Mouse (Mus musculus): ENCODE measurements at regions not wholly inside any gene's neighbourhood (a gene's known extent, or its start where the extent isn't known, plus 50 kb on each side); places are given as distances from the start of the nearest gene placed in this dataset.

- Histone ChIP-seq H3K4me1 (peaks cover 7% of the 10 kb centered on the region), H3K4me3 (no peak overlapping the region), H3K9me3 (replicated peaks) (no peaks in the 10 kb centered on the region), H3K27me3 (ENCODE audit: low read depth, poor library complexity, severe bottlenecking) (no peaks in the 10 kb centered on the region), H3K36me3 (no peaks in the 10 kb centered on the region), H3K27ac (replicated peaks) (no peak overlapping the region)
- peak; percentile 13 for DNase-seq (ENCODE audit: low spot score)
- WGBS = 6% methylated on average over 3 of the region's 3 CpGs
These were observed 72.0 kb upstream of the Col5a2 start for GRCm38 (mm10) chr1:45575131-45575530.

- Histone ChIP-seq H3K4me3 (no peak overlapping the region), H3K36me3 (no peaks in the 10 kb centered on the region), H3K27ac (replicated peaks) (no peak overlapping the region), H3K9me3 (replicated peaks) (no peaks in the 10 kb centered on the region), H3K27me3 (ENCODE audit: low read depth, poor library complexity, severe bottlenecking) (no peaks in the 10 kb centered on the region), H3K4me1 (no peaks in the 10 kb centered on the region; the same call in 1 of the 2 replicates)
- DNase-seq (ENCODE audit: low spot score) = no peak
- WGBS = 92% methylated on average over 1 of the region's 1 CpGs
These were observed 77.4 kb upstream of the Col5a2 start for GRCm38 (mm10) chr1:45580466-45580865.

- Histone ChIP-seq H3K4me3 (no peak overlapping the region), H3K4me1 (no peaks in the 10 kb centered on the region), H3K27me3 (ENCODE audit: low read depth, poor library complexity, severe bottlenecking) (no peaks in the 10 kb centered on the region), H3K36me3 (no peaks in the 10 kb centered on the region), H3K9me3 (replicated peaks) (no peaks in the 10 kb centered on the region), H3K27ac (replicated peaks) (no peak overlapping the region)
- no peak for DNase-seq (ENCODE audit: low spot score)
- 86% methylated on average over 9 of the region's 9 CpGs for WGBS
These were observed 84.4 kb upstream of the Col5a2 start for GRCm38 (mm10) chr1:45587351-45588025.

- Histone ChIP-seq H3K27me3 (ENCODE audit: low read depth, poor library complexity, severe bottlenecking) (no peaks in the 10 kb centered on the region), H3K4me1 (no peaks in the 10 kb centered on the region), H3K9me3 (replicated peaks) (no peaks in the 10 kb centered on the region), H3K27ac (replicated peaks) (no peak overlapping the region), H3K36me3 (no peaks in the 10 kb centered on the region), H3K4me3 (no peak overlapping the region)
- WGBS = 63% methylated on average over 2 of the region's 2 CpGs
- no peak for DNase-seq (ENCODE audit: low spot score)
These were observed 94.2 kb upstream of the Col5a2 start for GRCm38 (mm10) chr1:45597316-45597715.

GRCm38 (mm10) chr1:45599421-45599820 lies 96.3 kb upstream of the Col5a2 start:
- Histone ChIP-seq H3K9me3 (replicated peaks) (no peaks in the 10 kb centered on the region), H3K4me1 (no peaks in the 10 kb centered on the region), H3K36me3 (no peaks in the 10 kb centered on the region), H3K4me3 (no peak overlapping the region), H3K27ac (replicated peaks) (no peak overlapping the region), H3K27me3 (ENCODE audit: low read depth, poor library complexity, severe bottlenecking) (no peaks in the 10 kb centered on the region)
- no peak for DNase-seq (ENCODE audit: low spot score)
- WGBS = 78% methylated on average over 1 of the region's 1 CpGs

GRCm38 (mm10) chr1:45600011-45600410 lies 96.9 kb upstream of the Col5a2 start:
- Histone ChIP-seq H3K27me3 (ENCODE audit: low read depth, poor library complexity, severe bottlenecking) (no peaks in the 10 kb centered on the region), H3K9me3 (replicated peaks) (no peaks in the 10 kb centered on the region), H3K36me3 (no peaks in the 10 kb centered on the region), H3K4me3 (no peak overlapping the region), H3K27ac (replicated peaks) (no peak overlapping the region), H3K4me1 (no peaks in the 10 kb centered on the region)
- whole genome bisulfite sequencing = 92% methylated on average over 3 of the region's 3 CpGs
- no peak for DNase-seq (ENCODE audit: low spot score)

- H3K4me3 ChIP-seq = no peak overlapping the region
- no peak for DNase-seq (ENCODE audit: low spot score)
- no peaks in the 10 kb centered on the region for H3K27me3 ChIP-seq (ENCODE audit: low read depth, poor library complexity, severe bottlenecking)
- H3K9me3 ChIP-seq (replicated peaks) = no peaks in the 10 kb centered on the region
- WGBS = 81% methylated on average over 1 of the region's 1 CpGs
- H3K36me3 ChIP-seq = no peaks in the 10 kb centered on the region
- no peaks in the 10 kb centered on the region for H3K4me1 ChIP-seq
- no peak overlapping the region for H3K27ac ChIP-seq (replicated peaks)
These were observed 102.5 kb upstream of the Col5a2 start for GRCm38 (mm10) chr1:45605571-45605970.

- Histone ChIP-seq H3K27me3 (ENCODE audit: low read depth, poor library complexity, severe bottlenecking) (no peaks in the 10 kb centered on the region), H3K4me1 (no peaks in the 10 kb centered on the region), H3K4me3 (no peak overlapping the region), H3K36me3 (no peaks in the 10 kb centered on the region), H3K9me3 (replicated peaks) (0 out of 2 replicates have a peak, but pooled peaks cover 3% of the 10 kb centered on the region), H3K27ac (replicated peaks) (no peak overlapping the region)
- DNase-seq (ENCODE audit: low spot score) = no peak
These were observed 105.2 kb upstream of the Col5a2 start for GRCm38 (mm10) chr1:45608316-45608715.

GRCm38 (mm10) chr1:45619008-45619407 lies 115.9 kb upstream of the Col5a2 start:
- Histone ChIP-seq H3K27ac (replicated peaks) (no peak overlapping the region), H3K36me3 (no peaks in the 10 kb centered on the region), H3K4me3 (no peak overlapping the region), H3K27me3 (ENCODE audit: low read depth, poor library complexity, severe bottlenecking) (no peaks in the 10 kb centered on the region), H3K9me3 (replicated peaks) (no peaks in the 10 kb centered on the region), H3K4me1 (no peaks in the 10 kb centered on the region)
- no peak for DNase-seq (ENCODE audit: low spot score)
- 90% methylated on average over 2 of the region's 2 CpGs for WGBS

- Histone ChIP-seq H3K36me3 (no peaks in the 10 kb centered on the region), H3K4me3 (no peak overlapping the region), H3K9me3 (replicated peaks) (no peaks in the 10 kb centered on the region), H3K4me1 (no peaks in the 10 kb centered on the region), H3K27me3 (ENCODE audit: low read depth, poor library complexity, severe bottlenecking) (no peaks in the 10 kb centered on the region), H3K27ac (replicated peaks) (no peak overlapping the region)
- whole genome bisulfite sequencing = 88% methylated on average over 5 of the region's 5 CpGs
- DNase-seq (ENCODE audit: low spot score) = no peak
These were observed 122.8 kb upstream of the Col5a2 start for GRCm38 (mm10) chr1:45625921-45626320.

GRCm38 (mm10) chr1:45626733-45627132 lies 123.7 kb upstream of the Col5a2 start:
- WGBS = 92% methylated on average over 2 of the region's 2 CpGs
- Histone ChIP-seq H3K27ac (replicated peaks) (no peak overlapping the region), H3K36me3 (no peaks in the 10 kb centered on the region), H3K4me1 (no peaks in the 10 kb centered on the region), H3K9me3 (replicated peaks) (no peaks in the 10 kb centered on the region), H3K4me3 (no peak overlapping the region), H3K27me3 (ENCODE audit: low read depth, poor library complexity, severe bottlenecking) (no peaks in the 10 kb centered on the region)
- DNase-seq (ENCODE audit: low spot score) = no peak

GRCm38 (mm10) chr1:45627840-45628239 lies 124.8 kb upstream of the Col5a2 start:
- H3K4me3 ChIP-seq = no peak overlapping the region
- H3K4me1 ChIP-seq = no peaks in the 10 kb centered on the region
- no peak overlapping the region for H3K27ac ChIP-seq (replicated peaks)
- WGBS = 36% methylated on average over 2 of the region's 2 CpGs
- no peaks in the 10 kb centered on the region for H3K36me3 ChIP-seq
- peak; percentile 15 for DNase-seq (ENCODE audit: low spot score)
- H3K27me3 ChIP-seq (ENCODE audit: low read depth, poor library complexity, severe bottlenecking) = no peaks in the 10 kb centered on the region
- H3K9me3 ChIP-seq (replicated peaks) = peaks cover 8% of the 10 kb centered on the region

GRCm38 (mm10) chr1:45647301-45647700 lies 144.2 kb upstream of the Col5a2 start:
- Histone ChIP-seq H3K36me3 (no peaks in the 10 kb centered on the region), H3K27ac (replicated peaks) (no peak overlapping the region), H3K9me3 (replicated peaks) (no peaks in the 10 kb centered on the region), H3K4me3 (no peak overlapping the region), H3K27me3 (ENCODE audit: low read depth, poor library complexity, severe bottlenecking) (no peaks in the 10 kb centered on the region), H3K4me1 (no peaks in the 10 kb centered on the region)
- DNase-seq (ENCODE audit: low spot score) = no peak

GRCm38 (mm10) chr1:45653248-45653647 lies 141.7 kb upstream of the Wdr75 start:
- H3K4me1 ChIP-seq = no peaks in the 10 kb centered on the region
- H3K36me3 ChIP-seq = no peaks in the 10 kb centered on the region
- WGBS = 94% methylated on average over 3 of the region's 3 CpGs
- no peak overlapping the region for H3K27ac ChIP-seq (replicated peaks)
- H3K4me3 ChIP-seq = no peak overlapping the region
- no peaks in the 10 kb centered on the region for H3K27me3 ChIP-seq (ENCODE audit: low read depth, poor library complexity, severe bottlenecking)
- DNase-seq (ENCODE audit: low spot score) = no peak
- H3K9me3 ChIP-seq (replicated peaks) = no peaks in the 10 kb centered on the region

Data from midbrain, embryonic 10.5 days (tissue).